Mouse (Mus musculus) gastrocnemius, postnatal 36 days (tissue): ENCODE results near the gene Inpp5a. TPM values are rescaled to one million over a fixed set of nuclear protein-coding genes. Genes with fewer than 3 reads are reported as not detected.

ENCODE experiments used
- DNase-seq, 2 experiments: peaks; one replicate each; pipeline ENCODE4 v3.0.0; 2022
- intact Hi-C: fragments of 180-260 bp; cut with DNase I; formaldehyde crosslinking; loops from one replicate; pipeline ENCODE4 v1.15.1; 2025
- total RNA-seq, 2 experiments: library from RNA; stranded (reverse); gene quantifications; 2 replicates each; pipeline ENCODE4 v1.2.3; 2021

Inpp5a gene
- total RNA-seq, 2 experiments from 2014 or later, result 61.3 to 72.5 TPM

GRCm38 (mm10) chr7:139556331-139556730, 167.4 kb downstream of the Inpp5a start:
- DNase-seq, result no peak
- intact Hi-C loops, result no loop called here

DNA sequence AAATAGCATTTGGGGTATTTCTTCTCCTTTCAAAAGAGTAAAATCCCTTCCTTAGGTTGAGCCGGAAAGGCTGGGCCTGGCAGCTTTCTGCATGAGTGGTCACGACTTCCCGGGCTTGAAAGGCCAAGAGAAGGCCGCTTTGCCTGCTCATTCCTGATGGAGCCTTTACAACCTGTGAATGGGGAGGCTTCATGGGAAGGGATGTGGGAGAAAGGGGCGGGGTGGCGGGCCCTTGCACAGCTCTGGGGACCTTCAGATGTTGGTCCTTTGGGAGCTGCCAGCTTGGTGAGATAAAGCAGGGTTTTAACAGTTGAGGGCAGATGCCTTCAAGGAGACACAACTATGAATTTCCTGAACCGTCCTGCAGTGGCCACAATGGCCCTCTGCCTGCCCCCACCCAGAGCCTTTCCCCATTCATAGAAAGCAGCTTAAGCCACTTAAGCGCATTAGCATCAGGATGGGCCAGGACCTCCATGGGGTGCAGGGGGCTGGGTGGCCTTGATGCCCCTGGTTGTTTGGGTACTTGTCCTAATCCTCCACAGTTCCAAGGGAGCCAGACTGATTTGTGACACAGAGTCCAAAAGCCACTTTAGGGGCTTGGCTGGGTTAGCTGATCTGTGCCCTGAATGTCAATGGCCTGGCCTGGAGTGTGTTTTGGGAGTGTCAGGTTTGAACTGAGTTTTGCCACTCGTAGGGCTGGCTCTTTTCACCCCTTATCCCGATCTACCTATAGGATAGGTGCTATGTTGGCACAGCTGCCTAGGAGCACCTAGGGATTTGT, 168.0 kb downstream of the Inpp5a start:
- DNase-seq, result no peak
- intact Hi-C loops, result no loop called here

- intact Hi-C loops, result no loop called here
- DNase-seq, result no peak
Observed at GRCm38 (mm10) chr7:139559659-139560058, 170.8 kb downstream of the Inpp5a start.

DNA sequence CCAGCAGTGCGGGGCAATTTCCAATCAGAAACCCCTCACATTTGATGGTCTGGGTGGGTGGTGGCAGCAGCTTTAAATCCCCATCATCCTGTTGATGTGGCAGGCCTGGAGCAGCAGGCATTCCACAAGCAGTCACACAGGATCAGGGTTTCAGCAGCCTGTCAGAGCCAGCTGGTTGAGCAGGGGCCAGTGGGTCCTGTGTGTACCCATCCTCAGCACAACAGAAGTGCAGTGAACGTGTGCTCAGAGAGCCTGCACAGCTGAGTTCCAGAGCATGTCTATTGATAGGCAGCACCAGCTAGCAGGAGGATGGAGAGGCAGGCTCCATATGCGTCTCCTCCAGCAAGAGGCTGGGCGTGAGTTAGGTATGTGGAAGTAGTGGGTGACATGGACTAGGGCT, 174.5 kb downstream of the Inpp5a start:
- no peak for DNase-seq
- intact Hi-C loops, result no loop called here

- intact Hi-C loops, result no loop called here
- no peak for DNase-seq
Observed at GRCm38 (mm10) chr7:139564161-139564560, 175.3 kb downstream of the Inpp5a start.

DNA sequence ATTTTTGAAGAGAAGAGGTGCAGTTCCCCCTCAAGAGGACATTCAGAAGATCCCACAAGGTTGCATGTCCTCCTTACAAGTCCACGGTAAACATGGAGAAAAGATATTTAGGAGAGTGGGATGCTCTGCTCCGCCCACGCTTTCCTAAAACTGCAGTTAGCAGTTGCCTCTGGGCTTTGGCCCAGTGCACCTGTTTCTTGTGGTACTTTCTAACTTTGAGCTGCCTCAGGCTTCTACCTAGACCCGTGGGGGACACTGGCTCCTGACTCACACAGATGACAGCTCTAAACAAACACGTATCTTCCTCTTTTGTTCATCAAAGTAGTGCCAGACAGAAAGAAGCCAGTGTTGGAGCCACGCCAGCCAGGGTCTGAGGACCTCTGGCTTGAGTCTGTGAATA, 177.1 kb downstream of the Inpp5a start:
- intact Hi-C loops, result no loop called here
- no peak for DNase-seq

GRCm38 (mm10) chr7:139566533-139566932, 177.6 kb downstream of the Inpp5a start:
- intact Hi-C loops, result no loop called here
- no peak for DNase-seq

- intact Hi-C loops, result no loop called here
- DNase-seq, result no peak
Observed at GRCm38 (mm10) chr7:139570788-139571187, 181.9 kb downstream of the Inpp5a start.

- DNase-seq, result no peak
- intact Hi-C loops, result no loop called here
Observed at GRCm38 (mm10) chr7:139572665-139573064, 183.8 kb downstream of the Inpp5a start.

- intact Hi-C loops, result no loop called here
- no peak for DNase-seq
Observed at GRCm38 (mm10) chr7:139576064-139576686, 187.3 kb downstream of the Inpp5a start.

DNA sequence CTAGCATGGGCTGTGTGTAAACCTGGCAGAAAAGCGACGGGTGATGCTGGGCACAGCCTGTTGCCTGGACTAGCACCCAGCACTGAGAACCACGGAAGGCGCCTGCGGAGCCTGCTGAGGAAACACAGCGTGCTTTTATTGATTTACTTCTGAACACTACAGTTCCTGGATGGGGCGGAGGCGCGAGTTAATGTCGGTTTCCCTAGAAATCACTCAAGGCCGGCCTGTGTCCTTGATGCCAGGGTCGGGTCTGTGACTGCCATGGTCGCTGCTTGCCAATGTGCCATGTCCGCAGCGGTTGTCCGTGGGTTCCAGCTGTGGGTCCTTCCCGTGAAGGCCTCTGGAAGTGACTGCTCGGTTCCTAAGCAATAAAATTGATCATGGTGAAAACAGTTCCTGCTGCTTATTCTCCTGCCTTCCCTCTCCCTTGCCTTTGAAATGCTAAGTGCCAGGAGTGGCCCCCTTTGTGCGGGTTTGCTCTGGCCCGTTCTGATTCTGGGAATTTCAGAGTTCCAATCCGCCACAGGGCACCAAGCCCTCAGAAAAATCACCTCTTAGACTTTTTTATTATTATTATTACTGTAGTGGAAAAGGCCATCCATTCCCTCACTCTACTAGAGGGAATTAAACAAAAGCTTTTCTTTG, 190.5 kb downstream of the Inpp5a start:
- intact Hi-C loops, result no loop called here
- DNase-seq, result no peak

DNA sequence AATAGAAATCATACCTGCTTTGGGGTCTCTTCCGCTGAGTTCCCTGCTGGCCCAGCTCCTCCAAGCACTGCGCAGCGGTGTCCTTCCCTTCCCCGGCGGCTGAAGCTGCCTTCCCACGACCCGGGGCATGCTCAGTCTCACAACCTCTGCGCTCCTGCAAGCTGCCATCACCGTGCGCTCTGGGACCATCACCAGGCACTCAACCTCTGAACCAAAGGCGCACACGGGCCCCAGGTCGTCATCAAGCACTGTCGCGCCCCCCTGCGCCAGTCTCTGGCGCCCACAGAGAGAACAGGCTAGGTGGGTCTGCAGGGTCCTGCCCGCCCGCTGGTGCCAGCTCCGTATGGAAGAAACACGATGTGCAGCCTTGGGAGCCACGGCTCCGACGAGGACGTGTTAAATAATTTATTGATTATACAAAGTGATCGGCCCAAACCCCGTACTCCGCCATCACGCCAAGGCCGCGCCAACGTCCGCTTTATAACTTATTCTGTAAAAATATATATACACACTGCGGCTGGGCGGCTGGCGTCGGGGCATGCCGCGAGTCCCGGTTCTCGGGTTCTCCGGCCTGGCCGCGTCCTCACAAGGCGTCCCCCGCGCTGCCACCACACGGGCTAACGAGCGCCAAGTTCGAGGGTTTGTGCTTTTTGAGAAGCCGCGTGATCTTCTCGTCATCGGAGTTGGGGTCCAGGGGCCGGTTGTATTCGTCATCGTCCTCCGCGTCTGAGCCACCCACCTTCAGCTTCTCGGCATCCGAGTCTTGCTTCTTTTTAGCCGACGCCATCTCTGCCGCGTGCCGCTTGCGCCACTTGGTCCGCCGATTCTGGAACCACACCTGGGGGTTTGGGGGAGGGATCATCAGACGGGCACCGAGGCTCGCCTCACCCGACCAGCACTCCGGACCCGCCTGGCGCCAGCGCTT, 192.2 kb downstream of the Inpp5a start:
- intact Hi-C loops, result loop anchor here (10.0 kb wide), 1 partner anchor 276 kb away; no protein-coding TSS in a partner anchor
- DNase-seq, result no peak

DNA sequence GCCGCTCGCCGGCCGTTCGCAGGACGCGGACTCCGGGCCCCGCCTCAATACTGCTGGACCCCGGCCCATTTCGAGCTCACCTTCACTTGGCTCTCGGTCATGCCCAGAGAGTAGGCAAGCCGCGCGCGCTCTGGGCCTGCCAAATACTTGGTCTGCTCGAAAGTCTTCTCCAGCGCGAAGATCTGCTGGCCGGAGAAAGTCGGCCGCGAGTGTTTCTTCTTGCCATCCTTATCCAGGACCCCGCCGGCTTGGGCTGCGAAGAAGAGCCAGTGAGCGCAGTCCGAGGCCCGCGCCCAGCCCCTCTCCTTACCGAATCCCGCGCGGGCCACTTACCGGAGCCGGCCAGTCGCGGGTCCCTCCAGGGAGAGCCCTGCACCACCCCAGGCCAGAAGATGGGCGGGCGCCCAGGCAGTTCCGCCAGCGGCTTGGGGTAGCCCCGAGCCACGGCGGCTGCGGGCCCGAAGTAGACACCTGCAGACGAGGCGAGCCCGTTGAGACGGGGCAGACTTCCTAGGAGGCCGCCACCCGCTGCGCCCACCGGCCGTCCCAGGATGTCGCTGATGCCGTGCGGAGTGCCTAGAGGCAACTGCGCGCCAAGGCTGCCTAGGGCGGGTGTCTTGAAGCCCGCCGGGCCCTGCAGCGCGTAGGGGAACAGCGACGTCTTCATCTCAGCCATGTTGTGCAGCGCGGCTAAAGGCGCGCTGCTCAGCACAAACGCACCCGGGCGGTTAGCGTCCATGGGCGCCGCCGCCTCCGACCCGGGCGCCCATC, 193.1 kb downstream of the Inpp5a start:
- intact Hi-C loops, result loop anchor here (10.0 kb wide), 1 partner anchor 277 kb away; no protein-coding TSS in a partner anchor
- DNase-seq, result peak in 1 of 2 experiments; percentile 21

- intact Hi-C loops, result loop anchor here (10.0 kb wide), 1 partner anchor 278 kb away; no protein-coding TSS in a partner anchor
Observed at GRCm38 (mm10) chr7:139582595-139582994, 193.7 kb downstream of the Inpp5a start, which contains the start of gene Nkx6-2. Nkx6-2 (minus strand) TSS chr7:139582797.

GRCm38 (mm10) chr7:139583094-139583737, 194.3 kb downstream of the Inpp5a start:
- intact Hi-C loops, result loop anchor here (10.0 kb wide), 1 partner anchor 278 kb away; no protein-coding TSS in a partner anchor
- no peak for DNase-seq

More at GRCm38 (mm10) chr7:139582595-139582994, 193.7 kb downstream of the Inpp5a start, which contains the start of gene Nkx6-2:
- DNase-seq, result peak in 1 of 2 experiments; percentile 32

GRCm38 (mm10) chr7:139584221-139585175, 195.6 kb downstream of the Inpp5a start:
- peak in 1 of 2 experiments; percentile 23 for DNase-seq
- intact Hi-C loops, result loop anchor here (2.0 to 10.0 kb wide), 3 partner anchors 98 to 357 kb away; no protein-coding TSS in a partner anchor

- no peak for DNase-seq
- intact Hi-C loops, result loop anchor here (2.0 to 10.0 kb wide), 3 partner anchors 99 to 358 kb away; no protein-coding TSS in a partner anchor
Observed at GRCm38 (mm10) chr7:139585183-139585821, 196.4 kb downstream of the Inpp5a start.
